Mouse (Mus musculus) testis, adult 2 months (tissue): ENCODE measurements around the gene Fam71e1.

Experiments
- CTCF ChIP-seq: fragments of 200-500 bp; IDR thresholded peaks from 2 replicates; pipeline ENCODE4 v1.5.1; 2012; ENCODE audit warnings: low read depth, mild to moderate bottlenecking, inconsistent platforms, low read length, moderate library complexity; ENCODE audit not compliant: control insufficient read depth, insufficient read depth, insufficient replicate concordance
- POLR2A ChIP-seq: fragments of 200-500 bp; IDR thresholded peaks from 2 replicates; pipeline ENCODE4 v1.6.1; 2012; ENCODE audit warnings: low read depth, mild to moderate bottlenecking, inconsistent platforms, low read length, moderate library complexity; ENCODE audit not compliant: control insufficient read depth

DNA sequence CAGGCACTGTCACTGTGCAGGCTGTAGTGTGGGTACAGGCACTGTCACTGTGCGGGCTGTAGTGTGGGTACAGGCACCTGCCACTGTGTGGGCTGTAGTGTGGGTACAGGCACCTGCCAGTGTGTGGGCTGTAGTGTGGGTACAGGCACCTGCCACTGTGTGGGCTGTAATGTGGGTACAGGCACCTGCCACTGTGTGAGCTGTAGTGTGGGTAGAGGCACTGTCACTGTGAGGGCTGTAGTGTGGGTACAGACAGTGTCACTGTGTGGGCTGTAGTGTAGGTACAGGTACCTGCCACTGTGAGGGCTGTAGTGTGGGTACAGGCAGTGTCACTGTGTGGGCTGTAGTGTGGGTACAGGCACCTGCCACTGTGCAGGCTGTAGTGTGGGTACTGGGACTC lies 12.3 kb upstream of the Fam71e1 start:
- TF ChIP-seq CTCF (no peak), POLR2A (no peak)
